Mouse (Mus musculus) heart, adult 8-10 months (tissue): ENCODE data around the gene Tpst2. TPM values are rescaled to one million over a fixed set of nuclear protein-coding genes. Genes with fewer than 3 reads are reported as not detected.
A peak's percentile ranks its signal among the peaks of the same experiment; 100 is the strongest.

ENCODE experiments used
- DNase-seq: peaks from one replicate; pipeline ENCODE4 v3.0.0; 2022; ENCODE audit warnings: low spot score
- total RNA-seq, 4 experiments: library from RNA; stranded (reverse); gene quantifications; 2 replicates each; pipeline ENCODE4 v1.2.4; 2022

Gene Tpst2
- total RNA-seq, result 10 to 100 TPM; 32.2 to 47.1 (median 37.1) TPM

DNA sequence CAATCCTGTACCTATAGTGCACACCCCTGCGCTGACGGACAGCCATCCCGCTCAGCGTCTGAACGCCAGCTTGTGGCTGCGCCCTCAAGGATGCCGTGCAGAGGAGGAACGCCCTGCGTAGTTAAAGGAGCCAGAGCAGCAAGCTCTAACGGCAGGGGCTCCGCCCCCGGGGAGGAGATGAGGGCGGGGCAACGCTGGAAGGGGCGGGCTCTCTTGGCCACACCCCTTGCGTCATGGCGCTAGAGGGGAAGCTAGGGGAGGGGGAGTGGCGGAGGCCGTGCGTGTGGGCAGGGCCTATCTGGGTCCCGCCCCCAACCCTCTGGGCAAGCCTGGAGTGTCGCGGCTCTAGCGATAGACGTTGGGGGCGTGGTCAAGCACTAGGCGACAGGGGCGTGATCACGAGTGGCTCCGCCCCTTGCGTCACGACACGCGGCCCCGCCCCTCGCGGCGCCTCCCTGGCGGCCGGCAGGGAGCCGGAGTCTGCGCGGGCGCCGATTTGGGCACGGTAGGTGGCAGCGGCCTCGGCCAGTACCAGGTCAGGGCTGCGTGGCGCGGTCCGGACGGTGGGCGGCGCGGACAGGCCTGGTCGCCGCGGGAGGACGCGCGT, at the start of gene Tpst2:
Gene Tpst2 (plus strand): TSS at position 425 of the 607 bp plus-strand sequence.
- DNase-seq, result peak; percentile 99

DNA sequence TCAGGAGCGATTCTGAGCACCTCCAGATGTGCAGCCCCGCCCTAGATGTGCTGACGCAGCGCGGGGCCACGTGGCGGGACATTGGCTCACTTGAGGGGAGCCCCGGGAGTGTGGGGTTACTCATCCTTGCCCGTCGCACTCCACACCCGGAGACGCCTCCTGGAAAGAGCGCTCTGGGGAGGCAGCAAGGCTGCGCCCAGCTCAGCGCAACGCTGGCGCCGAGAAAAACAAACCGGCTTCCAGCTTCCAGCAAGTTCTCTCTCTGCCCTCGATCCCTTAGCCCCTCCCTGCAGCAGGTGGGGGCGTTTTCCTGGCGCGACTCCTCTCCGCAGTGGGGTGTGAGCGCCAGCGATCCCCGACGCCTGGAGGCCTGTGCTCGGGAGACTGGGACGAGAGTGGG, 49.1 kb upstream of the Tpst2 start:
- no peak for DNase-seq

DNA sequence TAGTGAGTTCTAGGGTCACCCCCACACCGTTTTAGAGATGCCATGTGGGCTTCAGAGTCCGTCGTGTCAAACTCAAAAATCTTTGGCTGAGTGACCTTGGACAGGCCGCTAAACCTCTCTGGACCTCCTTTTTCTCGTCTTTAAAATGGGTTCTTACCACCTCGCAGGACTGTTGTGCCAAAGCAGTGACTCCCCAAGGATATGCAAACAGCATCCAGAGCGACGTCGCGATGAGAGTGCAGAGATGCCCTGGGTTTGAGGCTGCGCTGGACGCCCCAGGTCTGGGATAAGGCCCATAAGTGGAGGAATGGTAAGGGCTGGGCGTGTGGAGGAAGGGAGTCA, 48.6 kb upstream of the Tpst2 start:
- DNase-seq, result no peak

DNA sequence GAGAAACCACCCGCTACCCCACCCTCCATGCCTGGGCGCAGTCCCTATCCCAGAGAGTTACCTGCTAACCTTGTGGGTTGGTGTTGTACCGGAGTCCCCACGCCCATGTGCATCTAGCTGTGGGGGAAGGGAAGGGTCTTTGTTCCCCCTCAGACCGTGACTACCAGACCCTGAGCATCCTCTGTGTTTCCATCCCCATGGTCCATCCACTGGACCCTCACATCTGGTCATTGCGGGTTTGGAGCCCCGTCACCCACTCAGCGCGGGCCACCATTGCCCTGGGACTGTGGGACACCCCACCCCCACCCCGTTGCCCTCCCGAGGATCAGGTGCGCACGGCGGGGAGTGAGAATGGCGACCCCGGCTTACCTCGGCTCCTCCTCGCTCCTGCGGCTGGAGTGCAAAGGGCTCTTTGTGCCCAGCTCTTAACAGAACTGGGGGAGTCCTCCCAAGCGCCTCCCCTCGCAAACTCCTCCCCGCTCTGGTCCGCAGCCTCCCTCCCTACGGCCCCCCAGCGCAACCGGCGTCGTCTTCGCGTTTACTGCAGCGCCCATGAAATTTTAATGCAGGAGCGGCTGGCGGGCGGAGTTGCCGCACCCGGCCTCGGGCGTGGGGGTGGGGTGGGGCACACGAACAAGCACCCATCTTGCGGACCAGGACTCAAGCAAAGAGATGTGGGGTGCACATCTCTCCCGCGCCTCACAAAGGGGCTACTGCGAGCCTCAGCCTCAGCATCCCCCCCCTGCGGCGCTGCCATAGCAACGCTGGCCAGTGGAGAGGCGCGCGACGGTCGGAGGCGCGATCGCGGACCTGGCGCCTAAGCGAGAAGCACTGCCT, 48.0 kb upstream of the Tpst2 start:
- no peak for DNase-seq

DNA sequence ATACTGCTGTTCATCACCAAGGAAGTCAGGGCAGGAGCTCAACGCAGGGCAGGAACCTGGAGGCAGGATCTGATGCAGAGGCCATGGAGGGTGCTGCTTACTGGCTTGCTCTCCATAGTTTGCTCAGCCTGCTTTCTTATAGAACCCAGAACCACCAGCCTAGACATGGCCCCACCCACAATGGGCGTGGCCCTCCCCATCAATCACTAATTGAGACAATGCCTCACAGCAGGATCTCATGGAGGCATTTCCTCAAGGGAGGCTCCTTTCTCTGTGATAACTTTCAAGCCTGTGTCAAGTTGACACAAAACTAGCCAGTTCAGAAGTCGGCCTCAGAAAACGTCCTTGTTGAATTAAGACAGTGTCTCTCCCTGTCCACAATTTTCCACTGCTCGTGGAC, 40.7 kb upstream of the Tpst2 start:
- no peak for DNase-seq

DNA sequence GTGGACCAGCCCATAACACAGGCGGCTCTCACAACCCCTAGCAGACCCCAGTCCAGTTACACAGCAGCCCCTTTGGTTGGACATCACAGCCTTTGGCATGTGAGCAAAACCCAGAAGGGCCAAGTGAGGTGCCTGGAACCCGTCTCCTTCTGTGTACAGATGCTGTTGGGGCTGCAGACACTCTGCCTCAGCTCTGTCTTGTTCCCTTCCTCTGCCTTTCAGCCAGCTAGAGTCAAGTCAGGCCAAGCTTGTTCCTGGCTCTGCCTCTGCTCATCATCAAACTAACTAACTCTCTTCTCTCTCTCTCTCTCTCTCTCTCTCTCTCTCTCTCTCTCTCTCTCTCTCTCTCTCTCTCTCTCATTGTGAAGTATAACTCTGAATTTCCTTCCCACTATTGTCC, 39.9 kb upstream of the Tpst2 start:
- no peak for DNase-seq

DNA sequence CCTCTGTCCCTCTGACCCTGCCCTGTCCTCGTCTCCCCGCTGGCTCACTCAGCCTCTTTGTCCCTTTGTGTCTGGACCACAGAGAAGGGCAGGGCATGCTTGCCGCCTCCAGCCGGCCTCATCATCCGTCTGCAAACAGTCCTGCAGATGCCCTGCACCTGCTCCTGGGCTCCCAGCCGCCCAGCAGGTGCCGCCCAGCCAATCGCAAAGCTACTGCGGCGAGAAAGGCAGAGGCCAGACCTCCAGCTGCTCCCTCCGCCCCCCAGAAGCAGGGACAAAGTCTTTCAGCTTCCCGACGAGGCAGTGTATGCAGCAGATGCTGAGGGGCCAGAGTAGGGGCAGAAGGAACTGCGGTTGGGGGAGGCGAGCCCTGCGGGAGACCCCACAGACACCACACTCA, 39.1 kb upstream of the Tpst2 start:
- no peak for DNase-seq

DNA sequence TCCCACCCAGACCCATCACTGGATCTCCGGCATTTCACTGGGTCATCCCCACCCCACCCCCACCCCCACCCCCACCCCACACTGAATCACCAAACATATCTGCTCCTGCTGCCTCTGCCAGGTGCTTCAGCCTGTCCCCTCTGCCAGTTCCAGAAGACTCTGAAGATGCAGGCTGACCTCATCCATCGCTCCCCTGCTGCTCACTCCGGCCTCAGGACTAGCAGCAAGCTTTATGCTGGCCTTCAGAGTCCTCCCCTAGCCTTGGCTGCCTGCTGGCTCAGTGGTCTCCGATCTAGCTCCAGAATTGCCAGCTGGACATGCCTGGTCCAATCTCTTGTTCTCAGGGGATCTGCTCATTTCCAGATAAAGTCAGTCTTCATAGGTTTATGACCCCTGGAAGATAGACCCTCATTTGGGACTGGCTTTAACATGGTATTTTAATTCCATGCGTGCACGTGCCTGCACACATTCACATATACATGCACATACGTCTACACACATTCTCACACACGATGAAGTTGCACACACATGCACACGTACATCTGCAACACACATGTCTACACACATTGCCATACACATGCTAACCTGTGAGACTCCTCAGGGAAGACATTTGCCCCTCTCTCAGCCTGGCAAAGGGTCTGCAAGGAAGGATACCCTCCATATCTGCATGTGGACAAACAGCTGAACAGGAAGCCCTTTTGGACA, 38.5 kb upstream of the Tpst2 start:
- no peak for DNase-seq

DNA sequence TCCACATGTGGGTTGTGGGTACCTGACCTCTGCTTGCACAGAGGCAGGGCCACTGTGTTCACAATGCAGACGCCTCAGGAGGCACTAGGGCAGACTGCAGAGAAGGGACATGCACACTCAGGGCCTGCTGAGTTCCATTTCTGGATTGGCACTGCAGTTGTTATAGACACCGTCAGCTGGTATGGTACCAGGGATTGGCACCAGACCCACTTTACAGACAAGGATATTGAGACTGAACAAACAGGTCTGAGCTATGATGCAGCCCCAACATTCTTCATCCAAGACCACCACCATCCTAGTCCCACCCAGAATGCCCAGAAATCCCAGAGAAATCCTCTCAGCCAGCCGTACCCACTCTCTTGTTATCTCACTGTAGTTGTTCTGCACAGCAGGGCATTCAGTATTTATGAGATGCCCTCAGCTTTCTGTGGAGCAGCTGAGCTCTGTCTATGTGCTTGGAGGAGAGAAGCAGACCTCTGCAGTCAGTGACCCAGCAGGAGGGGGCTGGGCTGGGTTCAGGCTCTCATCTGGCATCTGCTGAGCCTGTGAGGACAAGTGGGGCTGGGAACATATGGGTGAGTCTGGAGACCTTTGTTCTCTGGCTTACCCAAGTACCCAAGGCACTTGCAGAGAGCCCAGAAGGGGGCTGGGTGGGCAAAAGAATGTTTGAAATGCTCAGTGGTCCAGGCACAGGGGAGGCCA, 37.6 kb upstream of the Tpst2 start:
- DNase-seq, result no peak

DNA sequence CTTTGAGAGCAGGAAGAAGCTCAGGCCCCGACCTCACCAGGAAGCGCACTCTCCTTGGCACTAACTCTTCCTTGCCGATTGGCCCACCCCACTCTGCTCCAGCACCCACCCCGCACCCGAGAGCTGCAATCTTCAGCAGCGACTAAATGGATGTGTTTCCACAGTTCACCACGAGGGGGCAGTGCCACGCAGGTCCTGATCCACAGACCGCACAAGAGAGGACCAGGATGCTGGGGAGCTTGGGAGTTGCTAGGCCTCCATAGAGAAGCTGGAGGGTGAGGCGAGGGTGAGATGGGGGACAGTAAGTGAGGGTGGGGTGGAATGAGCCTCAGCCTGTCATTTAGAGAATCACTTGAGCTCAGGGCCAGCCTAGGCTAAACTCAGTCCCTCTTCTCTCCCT, 35.7 kb upstream of the Tpst2 start:
- DNase-seq, result peak; percentile 88

DNA sequence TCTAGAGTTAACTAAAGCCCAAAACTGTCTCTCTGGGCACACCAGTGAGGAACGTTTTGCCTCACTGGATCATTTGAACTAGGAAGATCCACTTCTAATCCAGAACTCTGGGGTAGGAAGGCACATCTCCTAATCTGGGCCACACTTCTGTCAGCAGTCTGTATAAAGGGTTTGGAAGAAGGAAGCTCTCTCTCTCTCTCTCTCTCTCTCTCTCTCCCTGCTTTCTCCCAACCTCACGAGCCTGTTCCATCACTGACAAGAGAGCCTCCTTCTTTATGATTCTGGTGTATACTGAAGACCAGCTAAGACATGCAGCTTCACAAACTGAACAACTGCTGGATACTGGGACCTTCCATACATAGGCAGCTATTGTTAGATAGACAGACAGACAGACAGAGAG, 34.6 kb upstream of the Tpst2 start:
- DNase-seq, result no peak

DNA sequence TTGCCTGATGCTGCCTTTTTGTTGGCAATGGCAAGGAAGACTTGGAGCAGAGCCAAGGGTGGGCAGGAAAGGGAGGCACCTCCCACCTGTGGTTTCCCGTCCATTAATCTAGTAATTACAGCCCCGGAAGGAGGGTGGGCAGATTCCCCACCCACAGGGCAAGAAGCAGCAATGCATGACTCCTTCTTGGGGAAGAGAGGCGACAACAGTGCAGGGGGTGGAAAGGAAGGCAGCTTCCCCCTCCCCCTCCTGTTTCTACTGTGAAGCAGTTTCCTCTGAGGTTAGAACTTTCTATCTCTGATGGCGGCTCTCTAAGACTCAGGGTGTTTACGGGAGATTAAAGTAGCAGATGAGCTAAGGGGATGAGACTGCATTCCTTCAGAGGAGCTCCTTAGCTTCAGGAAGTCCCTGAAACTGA, 34.1 kb upstream of the Tpst2 start:
- DNase-seq, result peak; percentile 47

DNA sequence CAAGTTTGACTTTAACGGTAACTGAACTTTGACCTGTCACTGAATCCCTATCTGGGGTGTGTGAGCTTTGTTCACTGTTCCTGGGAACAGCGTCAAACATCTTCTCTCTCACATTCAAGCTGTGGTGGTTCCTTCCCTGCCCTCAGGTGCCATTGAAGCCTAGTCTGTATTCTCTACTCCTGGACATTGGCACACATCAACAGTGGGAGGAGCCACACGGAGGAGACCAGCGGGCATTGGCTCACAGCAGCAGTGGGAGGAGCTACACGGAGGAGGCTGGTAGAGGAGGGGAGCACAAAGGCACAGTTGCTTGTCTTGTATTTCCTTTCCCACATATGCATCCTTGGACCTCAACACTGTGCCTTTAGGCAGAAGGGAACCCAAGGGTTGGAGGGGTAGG, 33.5 kb upstream of the Tpst2 start:
- no peak for DNase-seq

DNA sequence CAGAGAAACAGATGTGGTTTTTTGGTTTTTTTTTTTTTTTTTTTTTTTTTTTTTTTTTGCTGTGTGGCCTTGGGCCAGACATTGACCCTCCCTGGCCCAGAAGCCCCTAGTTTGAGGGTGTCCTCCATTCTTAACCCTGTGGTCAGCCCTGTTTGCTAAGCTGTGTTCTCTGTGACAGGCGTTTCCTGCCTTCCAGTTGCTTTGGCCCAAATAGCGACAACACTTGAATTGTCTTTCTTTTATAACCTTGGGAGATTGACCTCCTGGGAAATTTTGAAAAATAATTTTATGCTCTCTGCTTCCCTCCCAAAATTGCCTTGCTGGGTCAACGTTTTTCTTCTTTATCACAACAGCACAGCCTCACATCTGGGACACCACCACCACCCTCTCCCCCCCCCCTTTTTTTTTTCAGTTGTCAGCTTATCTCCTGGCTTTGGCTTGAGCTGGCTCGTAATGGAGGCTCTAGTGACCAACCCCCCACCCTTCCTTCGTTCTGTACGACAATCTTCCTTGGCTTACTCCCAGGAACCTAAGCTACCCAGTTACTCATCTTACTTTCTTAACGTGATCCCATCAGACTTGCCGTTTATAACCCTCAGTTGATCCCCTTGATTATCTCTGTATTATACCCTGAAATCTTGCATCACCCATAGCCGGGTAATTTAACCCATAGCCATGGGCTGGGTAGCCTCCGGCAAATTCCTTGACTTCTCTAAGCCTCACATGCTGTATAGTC, 32.8 kb upstream of the Tpst2 start:
- no peak for DNase-seq

DNA sequence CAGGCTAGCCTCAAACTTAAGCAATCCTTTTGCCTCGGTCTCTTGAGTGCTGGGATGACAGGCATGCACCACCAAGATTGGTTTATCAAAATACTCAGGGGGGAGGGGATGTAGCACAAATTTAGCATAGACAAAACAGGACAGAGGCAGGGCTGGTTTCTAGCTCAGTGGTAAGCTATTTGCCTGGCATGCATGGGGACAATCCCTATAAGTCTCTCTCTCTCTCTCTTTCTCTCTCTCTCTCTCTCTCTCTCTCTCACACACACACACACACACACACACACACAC, 32.3 kb upstream of the Tpst2 start:
- no peak for DNase-seq

DNA sequence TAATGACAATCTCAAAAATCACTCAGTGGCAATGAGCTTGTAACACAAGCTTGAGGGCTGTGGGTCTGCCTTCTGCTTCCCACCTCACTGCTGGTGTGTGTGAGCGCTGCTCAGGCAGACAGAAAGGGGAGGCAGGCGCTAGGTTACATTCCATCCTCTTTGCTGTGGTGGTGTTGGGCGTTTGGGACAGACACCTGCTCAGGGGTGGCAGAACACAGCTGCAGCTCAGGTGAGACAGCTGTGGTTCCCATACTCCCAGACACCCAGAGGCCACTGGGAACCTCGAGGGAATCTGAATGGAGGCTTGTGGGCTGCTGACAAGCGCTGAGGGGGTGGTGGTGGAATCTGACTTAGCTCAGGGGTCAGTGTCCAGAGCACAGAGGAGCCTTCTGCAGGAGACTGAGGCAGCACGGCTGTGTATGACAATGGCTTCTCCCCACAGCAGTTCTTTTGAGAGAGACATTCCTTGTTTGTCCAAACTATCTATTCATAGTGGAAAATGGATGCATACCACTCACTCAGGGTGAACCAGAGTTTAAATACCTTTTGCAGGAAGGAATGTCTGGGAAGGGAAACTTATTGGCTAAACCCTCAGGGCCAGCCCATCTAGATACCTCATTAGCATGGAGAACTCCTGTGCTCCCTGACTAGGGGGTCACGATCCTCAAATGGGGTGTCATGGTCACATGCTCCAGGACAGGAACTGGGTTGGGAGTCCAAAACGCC, 31.4 kb upstream of the Tpst2 start:
- no peak for DNase-seq

DNA sequence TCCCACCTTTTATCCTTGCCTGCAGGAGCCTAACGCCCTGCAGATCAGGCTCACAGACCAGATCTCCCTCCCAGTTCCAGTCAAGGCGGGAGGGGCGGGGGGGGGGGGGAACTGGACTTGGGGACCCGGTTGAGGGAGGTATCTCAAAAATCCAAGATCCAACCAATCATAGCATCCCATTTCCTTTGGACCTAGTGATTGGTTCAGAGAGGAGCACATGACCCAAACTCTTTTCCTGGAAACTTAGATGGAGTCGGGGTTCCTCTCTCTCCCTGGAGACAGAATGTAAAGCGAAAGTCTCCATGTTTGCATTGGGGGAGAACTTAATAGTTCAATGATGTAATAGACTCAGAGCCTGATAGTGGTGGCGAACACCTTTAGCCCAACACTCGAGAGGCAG, 29.1 kb upstream of the Tpst2 start:
- DNase-seq, result no peak

DNA sequence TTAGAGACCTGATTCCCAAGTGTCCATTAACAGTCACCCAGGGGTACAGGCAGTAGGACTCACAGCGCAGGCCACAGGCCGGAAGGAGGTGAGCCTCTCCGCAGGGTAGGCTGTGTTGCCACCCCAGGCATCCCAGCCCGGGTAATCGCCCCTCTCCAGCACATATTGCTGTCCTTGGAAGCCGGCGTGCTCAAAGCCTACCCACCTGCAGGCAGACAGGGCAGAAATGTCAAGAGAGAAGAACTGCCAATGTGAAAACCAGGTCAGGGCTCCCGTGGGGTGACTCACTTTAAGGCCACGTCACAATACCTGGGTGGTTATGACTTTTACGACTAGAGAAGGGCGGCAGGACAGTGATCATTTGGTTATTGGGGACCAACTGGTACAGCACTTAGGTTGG, 27.4 kb upstream of the Tpst2 start:
- no peak for DNase-seq

DNA sequence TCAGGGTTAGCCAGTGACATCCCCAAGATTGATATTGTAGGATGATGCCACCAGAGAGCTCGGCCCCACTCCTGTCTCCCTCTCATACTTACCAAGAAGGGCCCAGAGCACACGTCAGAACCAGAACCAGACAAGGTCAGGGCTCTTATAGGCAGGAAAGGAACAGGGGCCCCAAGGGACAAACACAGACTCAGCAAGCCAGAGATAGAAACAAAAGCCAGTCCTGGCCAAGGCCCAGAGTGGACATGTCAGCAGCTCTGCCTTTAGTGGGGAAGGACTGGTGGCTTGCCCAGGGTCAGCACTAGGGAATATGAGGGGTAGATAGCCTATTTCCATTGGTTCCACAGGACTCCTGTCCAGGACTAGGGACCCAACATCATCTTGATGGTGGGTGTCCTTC, 24.1 kb upstream of the Tpst2 start, which contains the start of gene Cryba4:
Gene Cryba4 (minus strand): TSS at position 119 of the 400 bp plus-strand sequence.
- peak; percentile 69 for DNase-seq

DNA sequence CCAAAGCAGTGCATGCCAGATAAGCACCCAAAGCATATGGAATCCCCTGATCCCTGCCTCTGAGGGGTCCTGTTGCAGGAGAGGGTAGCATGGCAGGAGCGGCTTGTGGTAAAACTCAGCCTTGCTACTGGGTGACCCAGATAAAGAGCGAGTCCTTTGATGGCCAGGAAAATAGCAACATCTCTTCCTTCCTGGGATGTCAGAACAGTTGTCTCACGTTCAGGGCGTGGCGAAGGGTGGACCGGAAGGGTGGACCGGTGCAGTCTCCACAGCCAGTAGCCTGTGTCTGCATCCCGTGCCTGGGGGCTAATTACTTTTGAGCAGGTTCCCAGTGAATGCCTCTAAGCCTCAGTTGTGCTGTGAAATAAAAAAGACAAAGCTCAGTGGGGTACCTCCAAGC, 23.3 kb upstream of the Tpst2 start:
- DNase-seq, result peak; percentile 56

DNA sequence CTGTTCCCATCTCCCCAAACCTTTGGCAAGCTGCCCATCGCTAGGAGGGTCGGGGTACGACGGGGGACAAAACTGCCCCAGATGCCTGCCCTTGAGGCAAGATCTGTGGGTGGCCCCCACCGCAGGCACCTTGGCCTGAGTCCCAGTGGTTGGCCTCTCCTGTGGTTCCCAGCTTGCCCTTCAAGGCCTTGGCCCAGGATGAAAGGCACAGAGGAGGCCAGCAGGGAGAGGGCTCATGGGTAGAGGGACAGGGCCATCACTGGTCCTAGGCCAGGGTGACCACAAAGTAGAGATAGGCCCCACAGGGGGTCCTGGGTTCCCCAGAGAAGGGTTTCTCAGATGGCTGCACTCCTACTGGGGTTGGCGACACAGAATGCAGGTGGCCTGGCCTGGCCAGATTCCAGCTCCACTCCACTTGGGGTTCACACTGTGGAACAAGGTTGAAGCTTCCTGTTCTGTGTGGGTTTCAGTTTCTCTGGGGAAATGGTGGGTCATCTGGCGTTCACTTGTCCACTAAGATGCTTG, 22.1 kb upstream of the Tpst2 start:
- DNase-seq, result peak; percentile 62
